Comparison of ENCODE assay signal across 8 mouse cellular contexts in genomic region chr17:26677711-26678637, GRCm38 (mm10). TPM values are rescaled to one million over a fixed set of nuclear protein-coding genes. Genes with fewer than 3 reads are reported as not detected.
DNase-seq lines count a peak whose midpoint lies in the region; ATAC-seq lines count a peak whose summit lies in the region.

No protein-coding gene starts in this region.

- no peaks in the 10 kb centered on the region for H3K27me3 ChIP-seq in heart, embryonic 14.5 days (ENCODE audit: control insufficient read depth, insufficient read depth, low read length)
- no peaks in the 10 kb centered on the region for H3K27me3 ChIP-seq in midbrain, embryonic 14.5 days (ENCODE audit: control insufficient read depth, insufficient read depth, low read length)

- H3K4me3 ChIP-seq in heart, embryonic 14.5 days (ENCODE audit: control insufficient read depth in 1 of 2, insufficient read depth in 1 of 2, low read depth in 1 of 2, low read length in 2 of 2), result peak overlapping the region in 1 of 2 experiments; percentile 5; a peak in 1 of 4 replicates
- H3K4me3 ChIP-seq in midbrain, embryonic 14.5 days (replicated peaks; ENCODE audit: low read depth, low read length), result peak overlapping the region; percentile 68; the same call in 1 of the 2 replicates

- peak overlapping the region; percentile 2; the same call in 1 of the 2 replicates for H3K9ac ChIP-seq in heart, embryonic 14.5 days (ENCODE audit: low read length)
- 0 out of 2 replicates have a peak overlapping the region, but pooled peaks have one; percentile 23 for H3K9ac ChIP-seq in midbrain, embryonic 14.5 days (replicated peaks; ENCODE audit: low read length)

- peaks cover 2% of the 10 kb centered on the region; the same call in 1 of the 2 replicates for H3K9me3 ChIP-seq in heart, embryonic 14.5 days (ENCODE audit: control insufficient read depth, low read length)
- no peaks in the 10 kb centered on the region for H3K9me3 ChIP-seq in midbrain, embryonic 14.5 days (ENCODE audit: control insufficient read depth, low read length)

- peak overlapping the region; percentile 82 for H3K4me2 ChIP-seq in heart, embryonic 14.5 days (ENCODE audit: low read length)
- H3K4me2 ChIP-seq in midbrain, embryonic 14.5 days (ENCODE audit: low read length), result peak overlapping the region; percentile 59

- H3K36me3 ChIP-seq in heart, embryonic 14.5 days (ENCODE audit: control insufficient read depth, insufficient read depth, low read length), result peaks cover 16% of the 10 kb centered on the region
- H3K36me3 ChIP-seq in midbrain, embryonic 14.5 days (ENCODE audit: control insufficient read depth, insufficient read depth, low read length), result peaks cover 1% of the 10 kb centered on the region; the same call in 1 of the 2 replicates

- 66% methylated on average over 7 of the region's 7 CpGs for WGBS in heart, embryonic 14.5 days
- 91% methylated on average over 7 of the region's 7 CpGs for WGBS in midbrain, embryonic 14.5 days

- peak overlapping the region; percentile 22 to 24; a peak in 2 of 4 replicates for H3K27ac ChIP-seq in heart, embryonic 14.5 days (replicated peaks in 1 of 2; ENCODE audit: control insufficient read depth in 1 of 2, insufficient read depth in 1 of 2, low read depth in 2 of 2, low read length in 2 of 2)
- H3K27ac ChIP-seq in midbrain, embryonic 14.5 days (replicated peaks; ENCODE audit: low read depth, low read length), result no peak overlapping the region

- ATAC-seq in heart, embryonic 14.5 days (ENCODE audit: insufficient number of reproducible peaks, insufficient read depth, low FRiP score, low read depth), result no peak
- ATAC-seq in midbrain, embryonic 14.5 days (ENCODE audit: low FRiP score, low TSS enrichment), result no peak

- peaks cover 4 to 25% of the 10 kb centered on the region in 2 experiments; a peak in 3 of 4 replicates for H3K4me1 ChIP-seq in heart, embryonic 14.5 days (ENCODE audit: control insufficient read depth in 2 of 2, insufficient read depth in 2 of 2, low read length in 2 of 2)
- H3K4me1 ChIP-seq in midbrain, embryonic 14.5 days (ENCODE audit: control insufficient read depth, insufficient read depth, low read length), result peaks cover 14% of the 10 kb centered on the region

- DNase-seq in heart, postnatal 4 days, result no peak
- DNase-seq in c-Kit-positive CD71-negative TER-119-negative erythroid progenitor cells, embryonic 14.5 days (ENCODE audit: low read depth), result peak; percentile 17
- DNase-seq in kidney, adult 8-10 months, result peak; percentile 41 to 70
- DNase-seq in midbrain, embryonic 14.5 days, result no peak
- no peak for DNase-seq in spleen, adult 18-20 months
- DNase-seq in urinary bladder, postnatal 10 days (ENCODE audit: low spot score), result no peak
- no peak for DNase-seq in Muller cell, postnatal 12 days (ENCODE audit: inconsistent ontology term)

RNA-seq across cellular contexts. Expression of gene Atp6v0e, which starts 14.9 kb away (rescaled TPM):
- 227 and 228 TPM in 2 replicates for polyA plus RNA-seq in heart, embryonic 14.5 days (2014; fragmentation: Nextera tagmentation; extraction: Ambion mirVana)
- 10 to 100 TPM; 85.3 to 85.5 TPM for total RNA-seq in heart, postnatal 4 days (2021)
- 85.5 and 90.5 TPM in 2 replicates for polyA plus RNA-seq in midbrain, embryonic 14.5 days (2014; fragmentation: Nextera tagmentation; extraction: Ambion mirVana)

RNA-seq across cellular contexts. Expression of gene Crebrf, which starts 37.5 kb away (rescaled TPM):
- polyA plus RNA-seq in heart, embryonic 14.5 days (2014; fragmentation: Nextera tagmentation; extraction: Ambion mirVana), result 6.8 and 8.3 TPM in 2 replicates
- 10 to 100 TPM; 17.5 to 20.8 TPM for total RNA-seq in heart, postnatal 4 days (2021)
- polyA plus RNA-seq in midbrain, embryonic 14.5 days (2014; fragmentation: Nextera tagmentation; extraction: Ambion mirVana), result 12.9 and 18.1 TPM in 2 replicates

Comparison
In these comparisons a context has a peak if more than half of its experiments do, and no peak if none do; other contexts are left out.
1. DNase-seq: peak in c-Kit-positive CD71-negative TER-119-negative erythroid progenitor cells, embryonic 14.5 days (single experiment) and kidney, adult 8-10 months (2 of 2); none in heart, postnatal 4 days (single experiment), midbrain, embryonic 14.5 days (single experiment), spleen, adult 18-20 months (0 of 2), urinary bladder, postnatal 10 days (single experiment) and Muller cell, postnatal 12 days (single experiment).